Mouse (Mus musculus): ENCODE results near the gene St6galnac6.

St6galnac6 gene

GRCm38 (mm10) chr2:32599409-32599808 lies at the start of gene St6galnac6:
St6galnac6 (plus strand) TSS chr2:32599709.
- no peak for DNase-seq (ENCODE audit: low spot score)

DNA sequence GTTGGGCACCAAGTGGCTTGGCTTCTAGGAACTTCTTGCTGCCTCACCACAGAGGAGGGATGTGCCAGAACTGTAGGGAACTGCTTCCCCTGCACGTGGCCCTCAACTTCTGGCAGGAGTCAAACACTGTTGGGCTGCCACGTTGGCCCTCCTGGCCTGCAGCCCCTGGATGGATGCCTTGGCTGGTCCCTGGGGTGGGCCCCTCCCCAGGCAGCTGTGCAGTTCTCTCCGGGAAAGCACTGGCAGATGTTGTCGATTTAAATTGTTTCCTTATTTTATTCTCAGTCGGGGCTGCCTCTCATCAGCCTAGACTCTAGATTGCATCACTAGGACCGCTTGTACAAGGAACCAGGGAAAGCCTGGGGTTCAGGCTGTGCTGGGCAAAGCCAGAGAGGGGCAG lies 49.7 kb upstream of the St6galnac6 start:
- DNase-seq (ENCODE audit: low spot score): no peak

DNA sequence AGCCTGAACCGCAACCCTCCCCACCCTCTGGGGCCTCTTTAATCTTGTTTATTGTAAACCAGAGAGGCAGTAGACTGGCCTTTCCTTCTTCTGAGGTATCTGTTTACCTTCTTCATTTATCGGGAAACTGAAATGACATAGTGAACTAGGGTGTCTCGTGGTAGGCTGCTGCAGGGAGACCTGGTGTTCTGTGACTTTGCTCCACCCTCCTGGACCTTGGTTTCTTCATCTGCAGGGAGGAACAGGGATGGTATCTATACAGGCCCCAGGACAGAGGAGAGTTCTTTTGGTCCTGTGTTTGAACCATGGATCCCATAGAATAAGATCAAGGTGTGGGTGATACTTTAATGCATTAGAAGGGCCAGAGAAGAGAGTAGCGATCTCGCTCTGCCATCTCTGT lies 48.3 kb upstream of the St6galnac6 start:
- no peak for DNase-seq (ENCODE audit: low spot score)

DNA sequence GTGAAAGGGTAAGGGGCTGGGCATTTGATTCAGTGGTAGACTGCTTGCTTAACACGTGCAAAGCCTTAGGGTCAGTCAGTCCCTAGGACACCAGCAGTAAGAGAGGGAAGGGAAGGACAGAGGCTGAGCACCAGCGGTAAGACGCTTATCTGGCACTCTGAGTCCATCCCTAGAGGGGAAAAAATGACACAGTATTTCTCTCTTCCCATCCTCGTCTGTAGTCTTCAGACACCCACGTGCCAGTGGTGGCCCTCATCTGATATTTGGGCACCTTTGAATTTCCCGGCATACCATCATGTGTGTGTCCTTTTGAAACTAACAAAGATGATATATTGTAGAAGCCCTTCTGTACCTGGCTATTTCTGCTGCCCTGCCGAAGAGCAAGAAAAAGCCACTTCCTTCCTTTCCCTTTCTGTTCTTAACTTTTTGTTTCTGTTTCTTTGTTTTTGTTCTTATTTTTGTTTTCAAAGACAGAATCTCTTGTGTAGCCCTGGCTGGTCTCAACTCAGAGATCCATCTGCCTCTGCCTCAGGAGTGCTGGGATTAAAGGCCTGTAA lies 45.8 kb upstream of the St6galnac6 start:
- DNase-seq (ENCODE audit: low spot score): no peak

DNA sequence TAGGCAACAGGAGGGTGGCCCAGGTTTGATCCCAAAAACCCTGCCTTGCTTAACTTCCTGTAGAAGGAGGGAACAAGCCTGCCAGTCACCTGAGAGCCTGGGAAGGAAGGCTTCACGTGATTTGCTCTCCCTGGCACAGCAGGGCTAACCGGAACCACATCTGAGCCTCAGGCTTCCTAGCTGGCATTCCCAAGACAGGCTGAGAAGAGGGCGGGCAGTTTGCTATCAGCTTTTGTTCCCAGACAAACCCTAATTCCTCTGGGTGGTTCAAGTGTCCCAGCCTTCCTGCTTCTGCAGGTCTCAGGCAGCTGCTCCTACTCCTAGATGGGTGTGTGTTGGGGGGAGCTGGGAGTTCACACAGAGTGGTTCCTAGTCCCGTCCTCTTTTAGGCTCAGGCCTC lies 44.0 kb upstream of the St6galnac6 start:
- no peak for DNase-seq (ENCODE audit: low spot score)

DNA sequence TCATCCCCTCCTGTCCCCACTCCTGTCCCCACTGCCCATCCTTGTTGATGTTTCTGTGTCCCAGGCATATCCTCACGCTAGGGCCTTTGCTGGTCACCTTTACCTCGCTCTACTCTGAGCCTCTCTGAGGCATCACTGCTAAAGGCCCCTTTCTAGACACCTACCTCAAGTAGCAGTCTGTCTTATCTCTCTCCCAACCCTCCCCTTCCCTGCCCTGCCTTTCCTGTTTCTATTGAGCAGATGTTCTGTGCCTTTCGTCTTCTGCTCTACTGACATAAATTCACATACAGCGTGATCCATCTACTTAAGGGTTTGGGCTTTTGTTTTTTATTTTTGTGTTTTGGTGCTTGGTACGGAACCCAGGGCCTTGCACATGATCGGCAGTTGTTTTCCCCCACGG lies 43.5 kb upstream of the St6galnac6 start:
- no peak for DNase-seq (ENCODE audit: low spot score)

GRCm38 (mm10) chr2:32559570-32559969 lies 39.9 kb upstream of the St6galnac6 start:
- DNase-seq (ENCODE audit: low spot score): peak; percentile 70

GRCm38 (mm10) chr2:32566536-32567063 lies 32.9 kb upstream of the St6galnac6 start:
- DNase-seq (ENCODE audit: low spot score): peak; percentile 70

DNA sequence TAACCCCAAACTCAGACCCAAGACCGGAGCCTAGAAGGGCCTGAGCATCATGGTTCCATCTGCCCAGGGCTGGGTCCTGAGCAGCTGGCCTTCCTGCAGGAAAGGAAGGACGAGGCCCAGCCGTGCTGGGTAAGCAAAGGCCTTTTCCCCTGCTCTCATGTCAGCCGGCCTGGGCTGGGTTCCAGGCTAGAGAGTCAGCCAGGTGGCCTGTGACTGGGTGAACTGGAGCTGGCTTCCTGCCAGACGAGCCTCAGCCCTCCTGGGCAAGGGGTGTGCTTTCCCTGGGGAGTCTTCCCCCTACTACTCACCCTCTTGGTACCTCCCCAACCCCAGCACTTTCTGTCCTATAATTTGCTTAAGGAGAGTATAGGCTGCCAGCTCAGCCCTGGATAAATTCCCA lies 31.4 kb upstream of the St6galnac6 start:
- no peak for DNase-seq (ENCODE audit: low spot score)

GRCm38 (mm10) chr2:32568941-32569340 lies 30.6 kb upstream of the St6galnac6 start:
- no peak for DNase-seq (ENCODE audit: low spot score)

DNA sequence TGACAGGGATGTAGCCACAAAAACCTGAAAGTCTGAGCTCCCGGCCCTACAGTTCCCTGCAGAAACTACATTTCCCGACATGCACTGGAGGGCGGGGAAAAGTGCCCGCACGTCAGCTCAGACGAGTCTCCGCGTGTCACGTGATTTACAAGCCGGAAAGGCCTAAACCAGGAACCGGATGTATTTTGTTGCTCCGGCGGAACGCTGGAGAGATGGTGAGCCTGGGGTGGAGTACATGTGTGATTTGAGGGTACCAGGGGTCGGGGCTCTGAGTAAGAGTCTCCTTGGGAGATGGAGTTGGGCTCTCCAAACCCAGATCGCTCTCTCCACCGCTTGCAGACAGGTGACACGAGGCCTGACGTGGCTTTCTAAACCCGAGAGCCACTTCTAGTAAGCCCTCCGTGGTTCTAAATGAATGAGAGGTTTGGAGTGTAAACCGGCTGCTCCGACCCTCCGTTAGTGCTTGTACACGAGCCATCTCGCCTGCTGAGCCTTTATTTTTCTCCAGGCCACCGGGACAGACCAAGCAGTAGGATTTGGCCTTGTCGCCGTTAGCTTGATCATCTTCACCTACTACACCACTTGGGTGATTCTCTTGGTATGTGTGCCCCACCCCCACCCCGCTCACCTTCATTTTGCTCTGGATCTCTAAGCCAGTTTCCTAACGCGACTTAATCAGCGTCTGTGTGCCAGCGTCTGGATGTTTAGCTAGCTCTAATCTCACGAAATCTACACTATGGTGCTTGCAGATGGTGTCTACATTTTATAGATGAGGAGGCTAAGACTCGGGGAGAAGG lies 28.6 kb upstream of the St6galnac6 start, which contains the start of gene Dpm2:
Gene Dpm2, plus strand, starts transcription at position 161 of the 797 bp plus-strand sequence.
- DNase-seq (ENCODE audit: low spot score): peak; percentile 94

GRCm38 (mm10) chr2:32572196-32572595 lies 27.3 kb upstream of the St6galnac6 start:
- no peak for DNase-seq (ENCODE audit: low spot score)

DNA sequence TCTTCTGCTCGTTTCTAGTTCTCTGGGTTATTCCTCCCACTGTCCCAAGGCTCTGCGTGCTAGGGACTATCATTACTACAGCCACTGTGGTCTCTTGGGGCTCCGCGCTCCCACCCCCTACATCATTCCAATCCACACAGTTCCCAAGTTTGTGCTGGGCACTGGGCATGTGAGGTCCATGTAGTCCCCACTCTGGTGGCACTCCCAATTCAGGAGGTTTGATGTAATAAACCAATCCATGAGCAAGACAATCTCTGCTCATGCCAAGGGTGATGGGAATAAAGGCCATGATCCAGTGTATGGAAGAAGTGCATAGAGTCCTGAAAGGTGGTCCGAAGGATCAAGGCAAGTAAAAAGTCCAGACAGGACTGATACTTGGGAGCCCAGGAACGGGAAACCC lies 25.0 kb upstream of the St6galnac6 start, which contains the start of gene Pip5kl1:
Gene Pip5kl1, plus strand, starts transcription at position 301 of the 400 bp plus-strand sequence.
- DNase-seq (ENCODE audit: low spot score): no peak

DNA sequence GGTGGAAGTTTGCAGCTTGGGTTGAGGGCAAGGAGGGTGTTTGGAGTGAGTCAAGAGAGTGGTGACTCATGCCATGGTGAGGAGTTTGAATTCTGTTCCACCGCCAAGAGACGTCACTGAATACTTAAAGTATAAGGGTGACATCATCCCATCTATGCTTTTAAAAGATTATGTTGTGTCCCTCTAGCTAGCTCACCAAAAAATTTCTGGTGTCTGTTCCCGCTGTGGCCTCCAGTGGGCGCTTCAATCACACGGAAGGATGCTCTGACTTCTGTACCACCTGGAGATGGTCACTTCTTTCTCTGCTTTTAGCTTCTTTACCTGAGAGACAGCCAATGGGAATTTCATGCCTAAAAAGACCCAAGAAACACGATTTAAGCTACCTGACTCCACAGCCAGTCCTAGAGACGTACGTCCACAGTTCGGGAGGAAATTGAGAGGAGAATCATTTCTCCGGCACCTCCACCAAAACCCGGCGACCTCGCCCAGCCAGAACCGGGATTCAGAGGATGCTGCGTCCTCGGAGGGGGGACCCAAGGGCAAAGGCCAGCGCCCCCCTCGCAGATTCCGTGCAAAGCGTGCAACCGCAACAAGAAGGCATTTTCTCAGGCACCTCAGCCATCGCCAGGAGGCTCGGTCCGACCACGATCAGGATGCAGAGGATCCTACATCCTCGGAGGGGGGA lies 24.5 kb upstream of the St6galnac6 start:
- peak; percentile 75 for DNase-seq (ENCODE audit: low spot score)

- peak; percentile 70 for DNase-seq (ENCODE audit: low spot score)
Measured at GRCm38 (mm10) chr2:32575586-32576160, 23.8 kb upstream of the St6galnac6 start, which contains the start of gene 9430097D07Rik. 9430097D07Rik (minus strand) TSS chr2:32575684.

DNA sequence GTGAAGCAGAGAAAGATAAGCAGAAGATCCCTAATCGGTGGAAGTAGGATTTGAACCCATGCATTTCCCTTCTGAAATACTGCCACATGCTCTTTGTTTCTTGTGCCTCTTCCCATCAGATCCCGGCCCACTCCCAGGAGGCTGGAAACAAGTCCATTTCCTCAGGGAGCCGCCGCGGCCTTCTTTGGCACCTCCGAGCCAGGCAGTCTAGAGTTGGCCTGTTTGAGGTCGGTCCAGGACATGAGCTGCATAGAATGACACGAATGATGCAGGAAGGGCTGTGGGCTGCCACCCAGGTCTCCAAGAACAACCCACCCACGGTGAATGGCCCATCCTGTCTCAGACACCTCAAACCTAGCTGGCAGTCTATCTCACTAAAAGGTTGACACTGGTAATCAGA lies 23.0 kb upstream of the St6galnac6 start:
- no peak for DNase-seq (ENCODE audit: low spot score)

- DNase-seq (ENCODE audit: low spot score): no peak
Measured at GRCm38 (mm10) chr2:32578146-32579046, 21.1 kb upstream of the St6galnac6 start.

DNA sequence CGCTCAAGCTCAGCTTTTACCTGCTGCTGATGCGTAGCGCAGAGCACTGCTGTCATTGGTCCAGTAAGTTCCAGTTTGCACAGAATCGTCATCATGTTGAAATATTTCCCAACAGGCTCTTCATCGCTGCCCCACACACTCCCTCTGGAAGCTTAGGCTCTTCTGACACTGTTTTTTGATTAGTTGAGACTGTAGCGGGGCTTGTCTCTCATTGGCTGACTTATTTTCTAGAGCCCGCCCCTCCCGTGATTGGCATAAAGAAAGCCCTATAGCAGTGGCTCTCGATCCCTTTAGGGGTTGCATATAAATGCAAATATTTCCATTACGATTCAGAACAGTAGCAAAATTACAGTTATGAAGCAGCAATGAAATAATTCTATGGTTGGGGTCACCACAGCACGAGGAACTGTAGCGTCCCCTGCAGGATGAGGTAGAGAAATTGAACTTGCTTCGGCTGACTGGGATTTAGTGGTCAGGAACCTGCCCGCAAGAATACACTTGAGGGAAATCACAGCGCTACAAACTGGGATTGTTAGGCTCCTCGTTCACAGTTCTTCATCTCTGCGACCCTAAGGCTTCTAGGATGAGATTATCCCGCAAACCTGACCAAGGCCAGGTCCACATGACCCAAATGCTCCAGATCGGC lies 17.9 kb upstream of the St6galnac6 start:
- peak; percentile 75 for DNase-seq (ENCODE audit: low spot score)

GRCm38 (mm10) chr2:32582830-32583799 lies 16.4 kb upstream of the St6galnac6 start:
- peak; percentile 91 for DNase-seq (ENCODE audit: low spot score)

Measured in layer of hippocampus, adult 11-12 months (tissue).